Mouse (Mus musculus) olfactory bulb, adult 2 months (tissue): Measurements from ENCODE around the gene Mtfp1.

Source experiments
- CTCF ChIP-seq: fragments of 200-500 bp; IDR thresholded peaks from 2 replicates; pipeline ENCODE4 v1.5.1; 2012; ENCODE audit warnings: low read depth, mild to moderate bottlenecking, low read length, moderate library complexity; ENCODE audit not compliant: insufficient read depth
- POLR2A ChIP-seq: fragments of 200-500 bp; IDR thresholded peaks from 2 replicates; pipeline ENCODE4 v1.6.1; 2012; ENCODE audit warnings: mild to moderate bottlenecking, low read depth, low read length, moderate library complexity; ENCODE audit not compliant: insufficient read depth

DNA sequence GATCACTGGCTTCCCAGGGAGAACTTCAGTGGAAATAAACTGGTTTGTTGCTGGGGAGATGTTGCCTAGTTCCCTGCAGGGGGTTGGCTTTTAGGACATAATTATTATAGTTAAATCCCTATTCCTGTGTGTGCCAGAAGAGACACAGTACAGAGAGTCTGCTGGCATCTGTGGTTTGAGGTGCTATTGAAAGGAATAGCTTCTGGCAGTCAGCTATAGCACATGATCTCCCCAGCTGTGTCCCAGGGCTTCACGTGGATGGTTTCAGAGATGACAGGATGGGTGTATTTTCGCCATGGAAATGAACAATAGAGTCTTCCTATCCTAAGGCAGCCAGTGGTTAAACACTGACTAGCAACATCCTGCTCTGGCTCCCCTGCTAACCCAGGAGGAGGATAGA is 8.0 kb downstream of the Mtfp1 start:
- TF ChIP-seq POLR2A, result no peak
- no peak for TF ChIP-seq CTCF
